ENCODE assay signal across 30 mouse cellular contexts in genomic region chr6:22243321-22243720, GRCm38 (mm10). TPM values are rescaled to one million over a fixed set of nuclear protein-coding genes. Genes with fewer than 3 reads are reported as not detected.
"Had no signal": no experiment of that assay in that cellular context is flagged by ENCODE, and none has a peak within 500 bp of the region (broad histone marks: within the 10 kb centered on the region; RNA-seq: fewer than 3 reads in every experiment).

No protein-coding gene starts in this region.

- H3K4me1 ChIP-seq: embryonic facial prominence, embryonic 12.5 days; embryonic facial prominence, embryonic 13.5 days; embryonic facial prominence, embryonic 15.5 days; forebrain, embryonic 10.5 days; forebrain, embryonic 12.5 days; forebrain, embryonic 13.5 days; forebrain, embryonic 15.5 days had no signal

- H3K4me3 ChIP-seq: embryonic facial prominence, embryonic 12.5 days; embryonic facial prominence, embryonic 13.5 days; embryonic facial prominence, embryonic 15.5 days; erythroblast, embryonic 14.5 days; forebrain, embryonic 10.5 days; forebrain, embryonic 12.5 days; forebrain, embryonic 13.5 days; forebrain, embryonic 15.5 days; gastrocnemius, adult 2 months; heart, adult 2 months; heart, embryonic 10.5 days had no signal

- H3K27ac ChIP-seq: embryonic facial prominence, embryonic 12.5 days; embryonic facial prominence, embryonic 13.5 days; embryonic facial prominence, embryonic 15.5 days; forebrain, embryonic 10.5 days; forebrain, embryonic 12.5 days; forebrain, embryonic 13.5 days; forebrain, embryonic 15.5 days; gastrocnemius, adult 2 months; heart, adult 2 months; heart, embryonic 10.5 days had no signal

- DNase-seq: cerebellum, adult 9-10 months; cerebellum, adult 9-11 months; cerebellum, postnatal 10 days; cerebellum, postnatal 14 days; cerebellum, postnatal 25 days; cerebellum, postnatal 36 days; embryo, embryonic 11 days; forebrain, postnatal 0 days; gastrocnemius, adult 2 months; gastrocnemius, postnatal 10 days; gastrocnemius, postnatal 14 days; gastrocnemius, postnatal 25 days; gastrocnemius, postnatal 36 days; heart, adult 11 months; heart, adult 18-20 months; heart, adult 2 months had no signal

- H3K9me3 ChIP-seq: embryonic facial prominence, embryonic 12.5 days; embryonic facial prominence, embryonic 13.5 days; embryonic facial prominence, embryonic 15.5 days; forebrain, embryonic 10.5 days; forebrain, embryonic 12.5 days; forebrain, embryonic 13.5 days; forebrain, embryonic 15.5 days; heart, embryonic 10.5 days had no signal

- H3K27me3 ChIP-seq: embryonic facial prominence, embryonic 12.5 days; embryonic facial prominence, embryonic 13.5 days; embryonic facial prominence, embryonic 15.5 days; forebrain, embryonic 12.5 days; forebrain, embryonic 13.5 days; forebrain, embryonic 15.5 days had no signal

- ATAC-seq: forebrain, embryonic 13.5 days; forebrain, embryonic 14.5 days; forebrain, embryonic 15.5 days; forebrain, embryonic 16.5 days; forebrain, postnatal 0 days had no signal

- H3K9ac ChIP-seq: embryonic facial prominence, embryonic 12.5 days; embryonic facial prominence, embryonic 13.5 days; embryonic facial prominence, embryonic 15.5 days; forebrain, embryonic 12.5 days; forebrain, embryonic 13.5 days; forebrain, embryonic 15.5 days; forebrain, postnatal 0 days had no signal

- H3K4me2 ChIP-seq: embryonic facial prominence, embryonic 12.5 days; embryonic facial prominence, embryonic 13.5 days; embryonic facial prominence, embryonic 15.5 days; forebrain, embryonic 12.5 days; forebrain, embryonic 13.5 days; forebrain, embryonic 15.5 days; heart, embryonic 11.5 days had no signal

- H3K36me3 ChIP-seq: embryonic facial prominence, embryonic 12.5 days; embryonic facial prominence, embryonic 15.5 days; forebrain, embryonic 10.5 days; forebrain, embryonic 12.5 days; forebrain, embryonic 15.5 days; heart, embryonic 10.5 days had no signal

RNA-seq across cellular contexts. Expression of gene Wnt16, which starts 44.7 kb away (rescaled TPM):
- total RNA-seq: common myeloid progenitor, adult 5-6 weeks; granulocyte monocyte progenitor cell, adult 5-6 weeks had no signal
- polyA plus RNA-seq: erythroblast, embryonic 14.5 days; forebrain, embryonic 13.5 days had no signal
